Mouse (Mus musculus) lung, adult 18-20 months (tissue): ENCODE measurements around the gene Setd1b.

Experiments
- DNase-seq, 2 experiments: peaks; one replicate each; pipeline ENCODE4 v3.0.0; 2022; ENCODE audit warnings: mixed read lengths in 2 of 2

Gene Setd1b

GRCm38 (mm10) chr5:123140694-123141554 is 1.1 kb upstream of the Setd1b start:
- peak; percentile 92 to 93 for DNase-seq

- peak; percentile 67 to 72 for DNase-seq
Observed at GRCm38 (mm10) chr5:123141555-123142160, 335 bp upstream of the Setd1b start.

GRCm38 (mm10) chr5:123143251-123143970 is 1.4 kb downstream of the Setd1b start:
- no peak for DNase-seq

- no peak for DNase-seq
Observed at GRCm38 (mm10) chr5:123143971-123144745, 2.2 kb downstream of the Setd1b start.

- peak; percentile 45 to 53 for DNase-seq
Observed at GRCm38 (mm10) chr5:123144746-123145590, 3.0 kb downstream of the Setd1b start.

- DNase-seq: no peak
Observed at GRCm38 (mm10) chr5:123146357-123146756, 4.4 kb downstream of the Setd1b start.

GRCm38 (mm10) chr5:123147569-123147968 is 5.6 kb downstream of the Setd1b start:
- DNase-seq: no peak

- DNase-seq: no peak
Observed at GRCm38 (mm10) chr5:123148073-123148722, 6.2 kb downstream of the Setd1b start.

- DNase-seq: peak; percentile 89 to 92
Observed at GRCm38 (mm10) chr5:123149451-123150400, 7.7 kb downstream of the Setd1b start.

GRCm38 (mm10) chr5:123150641-123151040 is 8.6 kb downstream of the Setd1b start:
- peak; percentile 50 to 53 for DNase-seq

GRCm38 (mm10) chr5:123151077-123151476 is 9.1 kb downstream of the Setd1b start:
- DNase-seq: peak; percentile 62 to 69

- no peak for DNase-seq
Observed at GRCm38 (mm10) chr5:123151707-123152362, 9.8 kb downstream of the Setd1b start.

GRCm38 (mm10) chr5:123152901-123153300 is 10.9 kb downstream of the Setd1b start:
- no peak for DNase-seq

- peak; percentile 71 to 79 for DNase-seq
Observed at GRCm38 (mm10) chr5:123155425-123155824, 13.4 kb downstream of the Setd1b start.

GRCm38 (mm10) chr5:123156763-123157162 is 14.8 kb downstream of the Setd1b start:
- DNase-seq: no peak

- no peak for DNase-seq
Observed at GRCm38 (mm10) chr5:123157972-123158371, 16.0 kb downstream of the Setd1b start.

GRCm38 (mm10) chr5:123159446-123159845 is 17.5 kb downstream of the Setd1b start:
- DNase-seq: no peak

GRCm38 (mm10) chr5:123159866-123160265 is 17.9 kb downstream of the Setd1b start:
- no peak for DNase-seq

GRCm38 (mm10) chr5:123160341-123160740 is 18.3 kb downstream of the Setd1b start:
- DNase-seq: no peak
